Mouse (Mus musculus): Measurements from ENCODE around the gene Ptpru.

DNA sequence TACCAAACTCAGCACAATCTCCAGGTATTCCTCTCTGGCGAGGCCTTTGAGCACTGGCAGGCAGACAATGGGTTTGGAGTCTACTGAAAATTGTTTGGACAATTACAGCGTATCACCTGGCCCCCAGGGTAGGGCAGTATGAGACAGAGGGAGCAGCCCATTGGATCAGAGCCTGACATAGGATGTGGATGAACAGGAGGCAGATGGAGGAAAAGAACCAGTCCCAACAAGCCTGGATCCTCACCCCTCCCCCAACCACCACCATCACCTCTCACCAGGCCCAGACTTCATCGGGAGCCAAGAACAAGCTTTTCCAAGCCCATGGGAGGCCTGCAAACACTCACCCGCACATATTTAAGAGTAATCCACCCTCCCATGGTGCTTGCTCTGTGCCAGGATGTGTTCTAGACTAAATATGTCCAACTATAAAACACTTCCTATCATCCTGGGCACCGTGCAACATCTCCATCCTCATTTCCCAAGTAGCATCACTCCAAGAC is 6.5 kb downstream of the Ptpru start:
- no peak for TF ChIP-seq CTCF (IDR thresholded peaks at IDR 0.05; ENCODE audit: low read depth)
- TF ChIP-seq EP300 (IDR thresholded peaks at IDR 0.05; ENCODE audit: low read depth): no peak
